Mouse (Mus musculus): Measurements from ENCODE around the gene Mrps33.

Mrps33 gene

GRCm38 (mm10) chr6:39785944-39786343 is 24.8 kb downstream of the Mrps33 start:
- CTCF ChIA-PET: interaction anchor here (0.6 to 1.4 kb wide), 5 partner anchors 25 to 540 kb away, joined by 3 to 13 read pairs (median 3); partner anchors contain the start of gene Mrps33 (in 1 of the 4)
- POLR2A ChIA-PET: interaction anchor here in 2 of 4 experiments (0.6 to 1.6 kb wide), 4 partner anchors 25 to 183 kb away, joined by 3 to 5 read pairs (median 4); partner anchors contain the start of gene Mrps33 (in 2 of the 2)

- CTCF ChIA-PET: interaction anchor here in 2 of 4 experiments (0.9 to 1.9 kb wide), 3 partner anchors 194 to 323 kb away, joined by 3 to 5 read pairs (median 5); no protein-coding TSS in a partner anchor
- POLR2A ChIA-PET: interaction anchor here in 2 of 4 experiments (1.1 to 2.0 kb wide), 3 partner anchors 23 to 210 kb away, joined by 3 to 4 read pairs (median 4); partner anchors contain the start of gene Adck2 (in 1 of the 2)
Measured at GRCm38 (mm10) chr6:39783521-39783920, 27.3 kb downstream of the Mrps33 start.

- ChIA-PET CTCF (interaction anchor here (0.5 to 3.1 kb wide), 55 partner anchors 11 to 857 kb away, joined by 3 to 40 read pairs (median 3); partner anchors contain the start of genes Adck2 (in 2 of the 4), Dennd2a (in 1 of the 4) and Mrps33 (in 1 of the 4)), POLR2A (interaction anchor here in 3 of 4 experiments (0.5 to 2.0 kb wide), 19 partner anchors 10 to 533 kb away, joined by 3 to 14 read pairs (median 4); partner anchors contain the start of genes Adck2 (in 2 of the 3), Dennd2a (in 1 of the 3), Mkrn1 (in 1 of the 3) and Mrps33 (in 1 of the 3))
Measured at GRCm38 (mm10) chr6:39782618-39783017, 28.2 kb downstream of the Mrps33 start.

- ChIA-PET CTCF (interaction anchor here (0.5 to 3.1 kb wide), 36 partner anchors 10 to 857 kb away, joined by 3 to 40 read pairs (median 4); partner anchors contain the start of genes Adck2 (in 2 of the 4), Dennd2a (in 1 of the 4) and Mrps33 (in 1 of the 4)), POLR2A (interaction anchor here (0.6 to 2.0 kb wide), 28 partner anchors 10 to 652 kb away, joined by 3 to 9 read pairs (median 4); partner anchors contain the start of genes Adck2 (in 2 of the 4), Mrps33 (in 2 of the 4), Dennd2a (in 1 of the 4) and Mkrn1 (in 1 of the 4))
Measured at GRCm38 (mm10) chr6:39781766-39782530, 28.8 kb downstream of the Mrps33 start.

- ChIA-PET POLR2A (interaction anchor here (0.6 to 2.0 kb wide), 32 partner anchors 8 to 651 kb away, joined by 3 to 9 read pairs (median 3); partner anchors contain the start of genes Adck2 (in 2 of the 4), Mrps33 (in 2 of the 4) and Agk (in 1 of the 4)), CTCF (interaction anchor here (0.5 to 3.1 kb wide), 24 partner anchors 12 to 456 kb away, joined by 3 to 40 read pairs (median 4); partner anchors contain the start of genes Adck2 (in 2 of the 4) and Mrps33 (in 1 of the 4))
Measured at GRCm38 (mm10) chr6:39780857-39781666, 29.7 kb downstream of the Mrps33 start.

- ChIA-PET POLR2A (no interaction called here), CTCF (no interaction called here)
Measured at GRCm38 (mm10) chr6:39778506-39778905, 32.3 kb downstream of the Mrps33 start.

GRCm38 (mm10) chr6:39776275-39776674 is 34.5 kb downstream of the Mrps33 start:
- ChIA-PET POLR2A (no interaction called here), CTCF (interaction anchor here in 1 of 4 experiments (0.6 kb wide), 1 partner anchor 490 kb away, joined by 3 read pairs; no protein-coding TSS in a partner anchor)

- POLR2A ChIA-PET: no interaction called here
- CTCF ChIA-PET: interaction anchor here in 1 of 4 experiments (0.6 kb wide), 1 partner anchor 82 kb away, joined by 3 read pairs; no protein-coding TSS in a partner anchor
Measured at GRCm38 (mm10) chr6:39775029-39775428, 35.8 kb downstream of the Mrps33 start.

- ChIA-PET POLR2A (no interaction called here), CTCF (no interaction called here)
Measured at GRCm38 (mm10) chr6:39757229-39757628, 53.6 kb downstream of the Mrps33 start.

Measured in embryonic stem cell, embryonic (primary cell).